Mouse (Mus musculus) bone marrow, adult 2 months (tissue): ENCODE results near the gene Hivep3.

Source experiments
- CTCF ChIP-seq: fragments of 200-500 bp; IDR thresholded peaks from 2 replicates; pipeline ENCODE4 v1.5.1; 2011; ENCODE audit warnings: low read length, control low read depth; ENCODE audit not compliant: control insufficient read depth, insufficient read depth
- POLR2A ChIP-seq: fragments of 200-500 bp; IDR thresholded peaks from 2 replicates; pipeline ENCODE4 v1.6.1; 2011; ENCODE audit warnings: low read depth, mild to moderate bottlenecking, control low read depth, low read length, borderline replicate concordance; ENCODE audit not compliant: control insufficient read depth

DNA sequence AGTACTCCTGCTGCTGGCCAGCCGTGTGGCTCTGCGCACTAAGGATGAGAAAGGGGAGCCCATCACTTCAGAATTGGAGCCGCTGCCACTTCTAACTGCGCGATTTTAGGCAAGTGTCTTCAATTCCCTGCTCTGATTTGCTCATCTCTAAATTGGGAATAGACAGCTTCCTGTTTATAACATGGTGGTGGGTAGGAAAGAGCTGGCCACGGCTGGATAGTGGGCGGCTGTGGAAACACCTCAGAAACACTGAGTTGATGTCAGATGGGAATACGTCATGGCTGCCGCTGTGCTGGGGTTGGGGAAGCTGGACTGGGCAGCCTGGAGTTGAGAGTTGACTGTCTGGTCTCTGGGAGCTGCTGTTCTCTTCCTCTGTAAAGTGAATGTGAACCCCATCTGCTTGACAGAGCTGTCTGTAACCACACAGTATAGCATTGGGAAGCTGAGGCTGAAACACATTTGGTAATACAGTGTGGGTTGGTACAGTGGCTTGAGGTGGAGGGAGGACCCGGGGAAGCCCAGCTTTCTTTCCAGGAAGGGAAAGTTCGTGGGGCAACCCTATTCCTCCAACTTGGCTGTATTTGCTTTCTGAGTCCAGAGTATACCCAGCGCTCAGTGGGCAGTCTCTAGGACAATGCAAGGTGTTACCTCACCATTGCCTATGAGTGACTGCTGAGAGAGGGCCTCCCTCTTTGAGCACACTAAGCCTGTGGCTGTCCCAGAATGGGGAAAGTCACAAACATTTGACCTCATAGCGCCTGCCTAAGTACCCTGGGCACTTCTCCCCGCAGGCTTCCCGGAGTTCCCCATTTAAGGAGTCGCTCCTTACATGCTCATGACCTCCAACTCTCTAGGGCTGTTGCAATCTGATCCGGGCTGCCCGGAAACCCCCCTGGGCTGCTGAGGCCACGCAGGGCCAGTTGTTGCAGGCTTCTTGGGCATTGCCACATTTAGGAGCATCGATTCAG is 232.8 kb downstream of the Hivep3 start:
- TF ChIP-seq CTCF (no peak), POLR2A (no peak)
